Mouse (Mus musculus) liver, embryonic 12.5 days (tissue): Measurements from ENCODE around the gene Nr2f6. TPM values are rescaled to one million over a fixed set of nuclear protein-coding genes. Genes with fewer than 3 reads are reported as not detected.
A peak's percentile ranks its signal among the peaks of the same experiment; 100 is the strongest.
"Not testable (repeated sequence)": the region's sequence is repeated elsewhere in the genome, so short reads cannot be mapped to it uniquely, and the experiment has no call there.

Source experiments
- ATAC-seq: fragments of 200-750 bp; cut with Nextera tagmentation; 2 replicates; pipeline ENCODE4 v1.8.0; 2017; ENCODE audit warnings: moderate number of reproducible peaks, mild to moderate bottlenecking, moderate library complexity
- H3K27ac ChIP-seq: fragments of 300-500 bp; sonication (generic); 2 replicates; pipeline ENCODE4 v1.5.1; 2016; ENCODE audit warnings: mild to moderate bottlenecking
- H3K27me3 ChIP-seq: fragments of 300-500 bp; sonication (generic); replicated peaks from 2 replicates; pipeline ENCODE4 v1.6.1; 2016; ENCODE audit warnings: mild to moderate bottlenecking, moderate library complexity
- H3K36me3 ChIP-seq: fragments of 300-500 bp; sonication (generic); 2 replicates; pipeline ENCODE4 v1.6.1; 2016; ENCODE audit warnings: mild to moderate bottlenecking, moderate library complexity
- H3K4me1 ChIP-seq: fragments of 300-500 bp; sonication (generic); 2 replicates; pipeline ENCODE4 v1.6.1; 2016
- H3K4me2 ChIP-seq: fragments of 300-500 bp; sonication (generic); 2 replicates; pipeline ENCODE4 v1.6.1; 2016; ENCODE audit warnings: mild to moderate bottlenecking, moderate library complexity
- H3K4me3 ChIP-seq: fragments of 300-500 bp; sonication (generic); 2 replicates; pipeline ENCODE4 v1.5.1; 2016; ENCODE audit warnings: mild to moderate bottlenecking, moderate library complexity
- H3K9ac ChIP-seq: fragments of 300-500 bp; sonication (generic); 2 replicates; pipeline ENCODE4 v1.6.1; 2016; ENCODE audit warnings: mild to moderate bottlenecking, moderate library complexity
- H3K9me3 ChIP-seq: fragments of 300-500 bp; sonication (generic); replicated peaks from 2 replicates; pipeline ENCODE4 v1.6.1; 2016; ENCODE audit warnings: mild to moderate bottlenecking, moderate library complexity
- WGBS: fragments of 180-500 bp; shearing (Covaris S2); methylation state at CpG from one replicate; pipeline ENCODE4 v1.1.7; 2016; ENCODE audit not compliant: insufficient replicate concordance; 5-methylcytosine and 5-hydroxymethylcytosine counted together
- polyA plus RNA-seq: library from polyadenylated mRNA; unstranded; fragments of >200 nt; fragmentation: Nextera tagmentation; extraction: Ambion mirVana; gene quantifications from 2 replicates; pipeline ENCODE4 v1.2.1, GENCODE M21; 2016

The Nr2f6 gene
- polyA plus RNA-seq, 1 experiment from 2014 or later: 38.8 TPM

- no peak overlapping the region for H3K4me2 ChIP-seq
- no peak overlapping the region for H3K9ac ChIP-seq
- no peaks in the 10 kb centered on the region for H3K9me3 ChIP-seq
- ATAC-seq: no peak
- H3K36me3 ChIP-seq: peaks cover 100% of the 10 kb centered on the region
- no peaks in the 10 kb centered on the region for H3K27me3 ChIP-seq
- no peak overlapping the region for H3K4me3 ChIP-seq
- no peaks in the 10 kb centered on the region for H3K4me1 ChIP-seq
- no peak overlapping the region for H3K27ac ChIP-seq
- WGBS: 72% methylated on average over 3 of the region's 3 CpGs
Measured at GRCm38 (mm10) chr8:71351117-71351516, 30.6 kb downstream of the Nr2f6 start.

GRCm38 (mm10) chr8:71346581-71346980, 35.2 kb downstream of the Nr2f6 start:
- Histone ChIP-seq H3K9me3 (no peaks in the 10 kb centered on the region), H3K4me2 (no peak overlapping the region), H3K9ac (no peak overlapping the region), H3K4me3 (no peak overlapping the region), H3K27ac (no peak overlapping the region), H3K36me3 (peaks cover 93% of the 10 kb centered on the region), H3K27me3 (no peaks in the 10 kb centered on the region), H3K4me1 (no peaks in the 10 kb centered on the region)
- ATAC-seq: no peak
- WGBS: 74% methylated on average over 1 of the region's 1 CpGs

- Histone ChIP-seq H3K27me3 (no peaks in the 10 kb centered on the region), H3K4me2 (no peak overlapping the region), H3K9me3 (no peaks in the 10 kb centered on the region), H3K4me1 (no peaks in the 10 kb centered on the region), H3K9ac (no peak overlapping the region), H3K36me3 (peaks cover 63% of the 10 kb centered on the region), H3K27ac (no peak overlapping the region), H3K4me3 (no peak overlapping the region)
- no peak for ATAC-seq
- WGBS: 82% methylated on average over 5 of the region's 5 CpGs
Measured at GRCm38 (mm10) chr8:71340625-71341024, 41.1 kb downstream of the Nr2f6 start.

GRCm38 (mm10) chr8:71337834-71338233, 43.9 kb downstream of the Nr2f6 start:
- not testable (repeated sequence) for H3K27me3 ChIP-seq, H3K4me3 ChIP-seq, H3K4me1 ChIP-seq, H3K9ac ChIP-seq, H3K4me2 ChIP-seq, H3K27ac ChIP-seq, H3K9me3 ChIP-seq, ATAC-seq
- 92% methylated on average over 6 of the region's 6 CpGs for WGBS
- H3K36me3 ChIP-seq: peaks cover 51% of the 10 kb centered on the region

- H3K4me2 ChIP-seq: no peak overlapping the region
- H3K9me3 ChIP-seq: no peaks in the 10 kb centered on the region
- no peaks in the 10 kb centered on the region for H3K27me3 ChIP-seq
- H3K36me3 ChIP-seq: peaks cover 92% of the 10 kb centered on the region
- 0 out of 2 replicates have a peak, but pooled peaks have one; percentile 50 for ATAC-seq
- no peak overlapping the region for H3K9ac ChIP-seq
- no peak overlapping the region for H3K4me3 ChIP-seq
- no peak overlapping the region for H3K27ac ChIP-seq
- WGBS: 80% methylated on average over 1 of the region's 1 CpGs
- peaks cover 4% of the 10 kb centered on the region; the same call in 1 of the 2 replicates for H3K4me1 ChIP-seq
Measured at GRCm38 (mm10) chr8:71324848-71325247, 56.9 kb downstream of the Nr2f6 start.

Other genes with a start within 250 kb of the Nr2f6 start
- 13.5 and 13.8 TPM in 2 replicates for gene Myo9b, start 109.2 kb downstream of the Nr2f6 start, polyA plus RNA-seq
- 60.1 and 62.8 TPM in 2 replicates for gene Haus8, start 109.0 kb downstream of the Nr2f6 start, polyA plus RNA-seq
- 60.2 and 61.1 TPM in 2 replicates for gene Use1, start 15.1 kb downstream of the Nr2f6 start, polyA plus RNA-seq
- 6.8 and 6.9 TPM in 2 replicates for gene Ocel1, start 10.7 kb downstream of the Nr2f6 start, polyA plus RNA-seq
- gene Ushbp1, start 13.8 kb upstream of the Nr2f6 start, polyA plus RNA-seq: 3.6 and 4.0 TPM in 2 replicates
- gene Babam1, start 14.9 kb upstream of the Nr2f6 start, polyA plus RNA-seq: 79.0 and 82.6 TPM in 2 replicates
- 57.9 and 58.3 TPM in 2 replicates for gene Ankle1, start 24.1 kb upstream of the Nr2f6 start, polyA plus RNA-seq
- gene Abhd8, start 81.7 kb upstream of the Nr2f6 start, polyA plus RNA-seq: 16.0 and 17.4 TPM in 2 replicates
- gene Mrpl34, start 83.0 kb upstream of the Nr2f6 start, polyA plus RNA-seq: 168 and 173 TPM in 2 replicates
- gene Dda1, start 87.2 kb upstream of the Nr2f6 start, polyA plus RNA-seq: 60.6 and 63.1 TPM in 2 replicates
- gene Ano8, start 104.0 kb upstream of the Nr2f6 start, polyA plus RNA-seq: 1.2 TPM in 2 replicates
- 9.3 and 9.6 TPM in 2 replicates for gene Gtpbp3, start 106.1 kb upstream of the Nr2f6 start, polyA plus RNA-seq
- gene Plvap, start 129.8 kb upstream of the Nr2f6 start, polyA plus RNA-seq: 44.8 and 46.7 TPM in 2 replicates
- 0.30 and 0.57 TPM in 2 replicates for gene Ccdc194, start 143.8 kb upstream of the Nr2f6 start, polyA plus RNA-seq
- gene Bst2, start 155.5 kb upstream of the Nr2f6 start, polyA plus RNA-seq: 28.7 and 29.4 TPM in 2 replicates
- 39.2 and 42.7 TPM in 2 replicates for gene Mvb12a, start 161.0 kb upstream of the Nr2f6 start, polyA plus RNA-seq
- 0.61 and 0.75 TPM in 2 replicates for gene Tmem221, start 176.9 kb upstream of the Nr2f6 start, polyA plus RNA-seq
- gene Nxnl1, start 184.6 kb upstream of the Nr2f6 start, polyA plus RNA-seq: 0.32 and 0.36 TPM in 2 replicates
- 4.1 and 4.4 TPM in 2 replicates for gene Slc27a1, start 186.9 kb upstream of the Nr2f6 start, polyA plus RNA-seq
- gene Pgls, start 210.2 kb upstream of the Nr2f6 start, polyA plus RNA-seq: 138 and 144 TPM in 2 replicates
- 1.3 and 2.3 TPM in 2 replicates for gene Fam129c, start 215.7 kb upstream of the Nr2f6 start, polyA plus RNA-seq
- gene Colgalt1, start 229.0 kb upstream of the Nr2f6 start, polyA plus RNA-seq: 29.0 and 30.1 TPM in 2 replicates